Mouse (Mus musculus): ENCODE measurements around the gene Gm525.
A peak's percentile ranks its signal among the peaks of the same experiment; 100 is the strongest.

DNA sequence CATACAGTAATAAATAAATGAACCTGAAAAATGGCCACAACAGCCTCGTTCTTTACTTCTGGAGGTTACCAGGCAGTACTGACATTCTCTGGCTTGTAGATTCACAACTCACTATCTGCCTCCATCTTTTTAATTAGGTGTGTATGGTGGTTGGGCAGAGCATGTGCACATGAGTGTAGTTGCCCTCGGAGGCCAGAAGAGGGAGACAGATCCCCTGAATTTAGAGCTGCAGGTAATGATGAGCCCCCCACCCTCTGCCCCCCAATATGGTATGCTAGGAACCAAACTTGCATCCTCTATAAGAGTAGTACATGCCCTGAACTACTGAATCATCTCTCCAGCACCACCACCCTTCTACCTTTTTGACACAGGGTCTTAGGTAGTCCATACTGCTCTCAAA is 64.3 kb downstream of the Gm525 start:
- TF ChIP-seq EP300 (IDR thresholded peaks at IDR 0.05; ENCODE audit: low read length): no peak
- peak; percentile 25 to 43; a peak in 3 of 4 replicates for TF ChIP-seq CTCF (conservative IDR thresholded peaks at IDR 0.05 in 1 of 2, IDR thresholded peaks at IDR 0.05 in 1 of 2; ENCODE audit: low read depth in 2 of 2, low read length in 2 of 2)
- no peak for TF ChIP-seq ZNF384 (IDR thresholded peaks at IDR 0.05; ENCODE audit: low read depth, low read length)
- no peak for TF ChIP-seq USF2 (conservative IDR thresholded peaks at IDR 0.05; ENCODE audit: low read depth, low read length)
- TF ChIP-seq TBP (conservative IDR thresholded peaks at IDR 0.05; ENCODE audit: low read depth, low read length): no peak
- no peak for TF ChIP-seq USF1 (IDR thresholded peaks at IDR 0.05; ENCODE audit: low read depth, low read length)
- no peak for TF ChIP-seq MEF2A (IDR thresholded peaks at IDR 0.05; ENCODE audit: borderline replicate concordance, low read depth, low read length)
- no peak for TF ChIP-seq ZKSCAN1 (IDR thresholded peaks at IDR 0.05; ENCODE audit: borderline replicate concordance, low read depth, low read length)
- TF ChIP-seq POLR2A (IDR thresholded peaks at IDR 0.05; ENCODE audit: low read depth, low read length): no peak
- no peak for TF ChIP-seq HCFC1 (IDR thresholded peaks at IDR 0.05; ENCODE audit: low read depth, low read length)
- no peak for TF ChIP-seq POLR2AphosphoS2 (IDR thresholded peaks at IDR 0.05; ENCODE audit: low read depth, low read length)
- TF ChIP-seq TCF12 (IDR thresholded peaks at IDR 0.05; ENCODE audit: low read depth, low read length): no peak

Measured in CH12.LX (cell line).